Mouse (Mus musculus) midbrain, embryonic 13.5 days (tissue): ENCODE results near the gene Atp2b4. TPM values are rescaled to one million over a fixed set of nuclear protein-coding genes. Genes with fewer than 3 reads are reported as not detected.
"Not testable (repeated sequence)": the region's sequence is repeated elsewhere in the genome, so short reads cannot be mapped to it uniquely, and the experiment has no call there.

ENCODE experiments used
- ATAC-seq: fragments of 200-750 bp; cut with Nextera tagmentation; 2 replicates; pipeline ENCODE4 v1.8.0; 2017; ENCODE audit warnings: mild to moderate bottlenecking, moderate TSS enrichment, moderate library complexity
- H3K27ac ChIP-seq: fragments of 300-500 bp; sonication (generic); 2 replicates; pipeline ENCODE4 v1.5.1; 2015; ENCODE audit warnings: inconsistent platforms, mild to moderate bottlenecking, moderate library complexity
- H3K27me3 ChIP-seq: fragments of 300-500 bp; sonication (generic); 2 replicates; pipeline ENCODE4 v1.6.1; 2015; ENCODE audit warnings: mild to moderate bottlenecking, inconsistent platforms
- H3K36me3 ChIP-seq: fragments of 300-500 bp; sonication (generic); 2 replicates; pipeline ENCODE4 v1.6.1; 2015; ENCODE audit warnings: mild to moderate bottlenecking, inconsistent platforms
- H3K4me1 ChIP-seq: fragments of 300-500 bp; sonication (generic); replicated peaks from 2 replicates; pipeline ENCODE4 v1.6.1; 2015; ENCODE audit warnings: inconsistent platforms
- H3K4me2 ChIP-seq: fragments of 300-500 bp; sonication (generic); replicated peaks from 2 replicates; pipeline ENCODE4 v1.6.1; 2015; ENCODE audit warnings: moderate library complexity, mild to moderate bottlenecking, inconsistent platforms
- H3K4me3 ChIP-seq: fragments of 300-500 bp; sonication (generic); replicated peaks from 2 replicates; pipeline ENCODE4 v1.5.1; 2015; ENCODE audit warnings: mild to moderate bottlenecking, inconsistent platforms
- H3K9ac ChIP-seq: fragments of 300-500 bp; sonication (generic); replicated peaks from 2 replicates; pipeline ENCODE4 v1.6.1; 2015; ENCODE audit warnings: mild to moderate bottlenecking, inconsistent platforms
- H3K9me3 ChIP-seq: fragments of 300-500 bp; sonication (generic); 2 replicates; pipeline ENCODE4 v1.6.1; 2016; ENCODE audit warnings: mild to moderate bottlenecking, inconsistent platforms
- WGBS: fragments of 180-500 bp; shearing (Covaris S2); methylation state at CpG from one replicate; pipeline ENCODE4 v1.1.7; 2015; 5-methylcytosine and 5-hydroxymethylcytosine counted together
- polyA plus RNA-seq: library from polyadenylated mRNA; unstranded; fragments of >200 nt; fragmentation: Nextera tagmentation; extraction: Ambion mirVana; gene quantifications from 2 replicates; pipeline ENCODE4 v1.2.1, GENCODE M21; 2015

Atp2b4 gene
- polyA plus RNA-seq, 1 experiment from 2014 or later, result 8.2 TPM

DNA sequence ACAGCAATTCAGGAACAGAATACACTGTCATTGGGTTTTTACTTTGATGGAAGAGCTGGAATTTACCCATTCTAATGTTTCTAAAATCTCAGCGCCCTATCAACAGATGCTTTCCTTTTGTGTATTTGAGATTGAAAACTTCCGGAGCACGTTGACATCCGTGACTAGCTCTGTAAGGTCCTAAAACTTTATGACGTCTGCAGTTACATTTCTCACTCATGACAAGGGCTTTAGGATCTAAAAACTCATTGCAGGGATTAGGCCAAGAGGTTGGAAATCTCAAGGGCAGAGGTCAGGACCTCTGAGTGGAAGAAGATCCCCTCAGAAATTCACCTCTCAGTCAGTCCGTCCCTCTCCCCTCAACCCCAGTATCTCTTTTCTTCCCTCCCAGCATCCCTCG is 112.5 kb downstream of the Atp2b4 start:
- H3K27ac ChIP-seq, result no peak overlapping the region
- H3K4me3 ChIP-seq, result no peak overlapping the region
- H3K9me3 ChIP-seq, result 0 out of 2 replicates have a peak, but pooled peaks cover 2% of the 10 kb centered on the region
- no peaks in the 10 kb centered on the region for H3K4me1 ChIP-seq
- ATAC-seq, result no peak
- 73% methylated on average over 7 of the region's 7 CpGs for WGBS
- H3K4me2 ChIP-seq, result no peak overlapping the region
- H3K36me3 ChIP-seq, result no peaks in the 10 kb centered on the region
- H3K9ac ChIP-seq, result no peak overlapping the region
- H3K27me3 ChIP-seq, result no peaks in the 10 kb centered on the region

GRCm38 (mm10) chr1:133685749-133686519 is 114.9 kb downstream of the Atp2b4 start:
- Histone ChIP-seq H3K4me1 (no peaks in the 10 kb centered on the region), H3K9me3 (0 out of 2 replicates have a peak, but pooled peaks cover 2% of the 10 kb centered on the region), H3K36me3 (no peaks in the 10 kb centered on the region), H3K9ac (no peak overlapping the region), H3K4me2 (no peak overlapping the region), H3K27ac (no peak overlapping the region), H3K4me3 (no peak overlapping the region), H3K27me3 (no peaks in the 10 kb centered on the region)
- whole genome bisulfite sequencing, result 85% methylated on average over 10 of the region's 10 CpGs
- ATAC-seq, result no peak

DNA sequence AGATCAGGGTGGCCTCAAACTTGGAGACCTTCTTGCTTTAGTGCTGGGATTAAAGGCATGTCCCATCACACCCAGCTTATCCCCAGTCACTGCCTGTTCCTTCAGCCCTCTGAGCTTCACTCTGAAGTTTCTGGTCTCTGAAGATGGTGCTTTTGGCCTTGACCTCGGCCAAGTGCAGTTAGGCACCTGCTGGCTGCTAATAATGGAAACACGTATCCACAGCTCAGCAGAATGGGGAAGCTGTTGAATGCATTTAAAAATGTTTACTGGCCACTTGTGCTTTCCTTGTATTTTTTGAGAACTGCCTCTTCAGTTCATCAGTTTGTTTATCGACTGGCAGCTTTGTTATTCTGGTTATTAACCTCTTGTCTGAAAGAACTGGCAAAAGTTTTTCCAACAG is 129.0 kb downstream of the Atp2b4 start:
- no peak for ATAC-seq
- Histone ChIP-seq H3K9ac (no peak overlapping the region), H3K27me3 (no peaks in the 10 kb centered on the region), H3K4me1 (no peaks in the 10 kb centered on the region), H3K4me3 (no peak overlapping the region), H3K27ac (no peak overlapping the region), H3K9me3 (no peaks in the 10 kb centered on the region), H3K4me2 (no peak overlapping the region), H3K36me3 (no peaks in the 10 kb centered on the region)
- WGBS, result 68% methylated on average over 3 of the region's 3 CpGs

- Histone ChIP-seq H3K27me3 (no peaks in the 10 kb centered on the region), H3K4me3 (no peak overlapping the region), H3K36me3 (no peaks in the 10 kb centered on the region), H3K4me1 (no peaks in the 10 kb centered on the region), H3K9ac (no peak overlapping the region), H3K9me3 (no peaks in the 10 kb centered on the region), H3K4me2 (no peak overlapping the region), H3K27ac (no peak overlapping the region)
- 91% methylated on average over 3 of the region's 3 CpGs for WGBS
- no peak for ATAC-seq
Measured at GRCm38 (mm10) chr1:133671266-133671665, 129.6 kb downstream of the Atp2b4 start.

- Histone ChIP-seq H3K9me3 (no peaks in the 10 kb centered on the region), H3K27me3 (no peaks in the 10 kb centered on the region), H3K4me3 (no peak overlapping the region), H3K4me1 (no peaks in the 10 kb centered on the region), H3K4me2 (no peak overlapping the region), H3K36me3 (no peaks in the 10 kb centered on the region), H3K27ac (no peak overlapping the region), H3K9ac (no peak overlapping the region)
- 84% methylated on average over 6 of the region's 6 CpGs for whole genome bisulfite sequencing
- ATAC-seq, result no peak
Measured at GRCm38 (mm10) chr1:133670776-133671175, 130.1 kb downstream of the Atp2b4 start.

DNA sequence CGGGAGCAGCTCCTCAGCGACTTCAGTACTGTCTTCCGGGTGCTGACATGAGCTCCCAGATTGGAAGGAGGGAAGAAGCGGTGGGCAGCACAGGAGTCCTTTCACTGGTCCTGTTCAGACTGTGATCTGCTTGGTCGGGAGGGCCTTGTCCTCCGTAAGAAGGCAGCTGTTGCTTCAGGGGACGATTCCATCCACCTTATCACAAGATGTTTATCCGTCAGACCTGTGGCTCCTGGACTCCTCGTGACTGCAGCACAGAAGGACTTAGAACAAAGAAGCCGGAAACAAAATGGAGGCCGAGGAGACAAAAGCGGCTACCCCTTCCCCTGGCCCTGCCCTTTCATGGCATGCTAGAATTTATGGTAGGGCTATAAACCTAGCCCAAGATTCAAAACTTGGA is 130.7 kb downstream of the Atp2b4 start:
- H3K9ac ChIP-seq, result no peak overlapping the region
- no peak overlapping the region for H3K27ac ChIP-seq
- no peak overlapping the region for H3K4me2 ChIP-seq
- no peaks in the 10 kb centered on the region for H3K27me3 ChIP-seq
- H3K9me3 ChIP-seq, result no peaks in the 10 kb centered on the region
- H3K4me1 ChIP-seq, result no peaks in the 10 kb centered on the region
- no peak overlapping the region for H3K4me3 ChIP-seq
- ATAC-seq, result no peak
- 85% methylated on average over 12 of the region's 12 CpGs for WGBS
- no peaks in the 10 kb centered on the region for H3K36me3 ChIP-seq

DNA sequence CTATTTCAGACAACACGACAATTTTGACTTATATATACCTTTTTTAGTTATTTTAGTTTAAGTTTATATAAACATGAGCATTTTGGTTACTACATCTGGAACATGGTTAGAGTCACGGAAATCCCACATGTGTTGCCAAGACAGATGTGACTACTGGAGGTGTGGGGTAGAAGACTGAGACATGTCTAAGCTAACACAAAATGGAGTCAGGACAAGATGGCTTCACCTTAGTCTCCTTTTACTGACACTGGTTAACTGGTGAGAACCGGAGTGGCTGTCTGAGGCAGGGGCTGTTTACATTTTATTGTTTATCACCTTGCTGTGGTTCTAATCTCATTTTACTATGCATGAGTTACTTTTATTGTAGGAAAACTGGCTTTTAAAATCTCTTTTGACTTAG is 132.2 kb downstream of the Atp2b4 start:
- H3K4me3 ChIP-seq, result no peak overlapping the region
- no peaks in the 10 kb centered on the region for H3K4me1 ChIP-seq
- no peak overlapping the region for H3K4me2 ChIP-seq
- H3K9me3 ChIP-seq, result no peaks in the 10 kb centered on the region
- ATAC-seq, result no peak
- no peaks in the 10 kb centered on the region for H3K36me3 ChIP-seq
- H3K9ac ChIP-seq, result no peak overlapping the region
- WGBS, result 95% methylated on average over 3 of the region's 3 CpGs
- no peak overlapping the region for H3K27ac ChIP-seq
- no peaks in the 10 kb centered on the region for H3K27me3 ChIP-seq

DNA sequence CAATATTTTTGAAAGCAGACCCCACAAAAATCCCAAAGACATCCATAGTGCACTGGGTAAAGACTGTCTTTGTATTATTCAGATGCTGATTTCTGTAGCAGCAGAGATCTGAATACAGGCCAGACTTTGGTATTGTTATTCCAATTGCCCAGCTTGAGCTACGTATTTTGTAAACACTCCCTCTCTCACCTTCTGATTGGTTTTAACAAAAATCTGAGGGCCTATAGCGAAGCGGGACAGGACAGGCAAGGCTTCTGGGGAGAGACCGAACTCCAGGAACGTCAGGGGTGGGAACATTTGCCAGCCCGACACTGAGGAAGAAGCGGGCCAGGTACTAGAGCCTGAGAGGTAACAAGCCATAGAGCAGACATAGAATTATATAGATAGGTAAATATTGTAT is 133.1 kb downstream of the Atp2b4 start:
- WGBS, result 20% methylated on average over 7 of the region's 7 CpGs
- no peak for ATAC-seq
- Histone ChIP-seq H3K4me2 (no peak overlapping the region), H3K36me3 (no peaks in the 10 kb centered on the region), H3K27me3 (no peaks in the 10 kb centered on the region), H3K9me3 (no peaks in the 10 kb centered on the region), H3K9ac (no peak overlapping the region), H3K27ac (no peak overlapping the region), H3K4me3 (no peak overlapping the region), H3K4me1 (no peaks in the 10 kb centered on the region)

DNA sequence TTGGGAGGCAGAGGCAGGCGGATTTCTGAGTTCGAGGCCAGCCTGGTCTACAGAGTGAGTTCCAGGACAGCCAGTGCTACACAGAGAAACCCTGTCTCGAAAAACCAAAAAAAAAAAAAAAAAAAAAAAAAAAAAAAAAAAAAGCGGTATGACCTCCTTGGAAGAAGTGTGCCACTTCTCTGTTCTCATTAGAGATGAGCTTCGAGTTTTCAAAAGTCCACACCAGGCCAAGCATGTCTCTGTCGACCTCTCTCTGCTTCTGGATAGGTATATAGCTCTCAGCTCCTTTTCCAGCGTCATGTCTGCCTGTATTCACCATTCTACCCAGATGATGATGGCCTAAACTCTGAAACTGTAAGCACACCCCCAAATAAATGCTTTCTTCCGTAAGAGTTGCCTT is 135.1 kb downstream of the Atp2b4 start:
- H3K4me1 ChIP-seq, H3K4me2 ChIP-seq, H3K9ac ChIP-seq, H3K9me3 ChIP-seq, H3K36me3 ChIP-seq, H3K27me3 ChIP-seq, H3K4me3 ChIP-seq, ATAC-seq, H3K27ac ChIP-seq: not testable (repeated sequence)
- WGBS, result 88% methylated on average over 8 of the region's 8 CpGs

GRCm38 (mm10) chr1:133664203-133664970 is 136.5 kb downstream of the Atp2b4 start:
- Histone ChIP-seq H3K27me3 (no peaks in the 10 kb centered on the region), H3K4me2 (no peak overlapping the region), H3K36me3 (no peaks in the 10 kb centered on the region), H3K27ac (no peak overlapping the region), H3K9ac (no peak overlapping the region), H3K9me3 (no peaks in the 10 kb centered on the region), H3K4me1 (peaks cover 11% of the 10 kb centered on the region), H3K4me3 (no peak overlapping the region)
- no peak for ATAC-seq
- 59% methylated on average over 11 of the region's 11 CpGs for WGBS

GRCm38 (mm10) chr1:133663427-133663826 is 137.4 kb downstream of the Atp2b4 start:
- Histone ChIP-seq H3K4me2 (no peak overlapping the region), H3K27ac (no peak overlapping the region), H3K36me3 (no peaks in the 10 kb centered on the region), H3K9me3 (no peaks in the 10 kb centered on the region), H3K27me3 (no peaks in the 10 kb centered on the region), H3K4me3 (no peak overlapping the region), H3K4me1 (peaks cover 20% of the 10 kb centered on the region), H3K9ac (no peak overlapping the region)
- 81% methylated on average over 4 of the region's 4 CpGs for WGBS
- no peak for ATAC-seq

GRCm38 (mm10) chr1:133662941-133663340 is 137.9 kb downstream of the Atp2b4 start:
- Histone ChIP-seq H3K27me3 (no peaks in the 10 kb centered on the region), H3K4me1 (peaks cover 25% of the 10 kb centered on the region), H3K9ac (no peak overlapping the region), H3K4me3 (no peak overlapping the region), H3K36me3 (peaks cover 4% of the 10 kb centered on the region), H3K4me2 (no peak overlapping the region), H3K9me3 (no peaks in the 10 kb centered on the region), H3K27ac (no peak overlapping the region)
- ATAC-seq, result no peak
- WGBS, result 97% methylated on average over 7 of the region's 7 CpGs
